Mouse (Mus musculus): ENCODE measurements around the gene Olfr1132.
"Not testable (repeated sequence)": the region's sequence is repeated elsewhere in the genome, so short reads cannot be mapped to it uniquely, and the experiment has no call there.

Olfr1132 gene

DNA sequence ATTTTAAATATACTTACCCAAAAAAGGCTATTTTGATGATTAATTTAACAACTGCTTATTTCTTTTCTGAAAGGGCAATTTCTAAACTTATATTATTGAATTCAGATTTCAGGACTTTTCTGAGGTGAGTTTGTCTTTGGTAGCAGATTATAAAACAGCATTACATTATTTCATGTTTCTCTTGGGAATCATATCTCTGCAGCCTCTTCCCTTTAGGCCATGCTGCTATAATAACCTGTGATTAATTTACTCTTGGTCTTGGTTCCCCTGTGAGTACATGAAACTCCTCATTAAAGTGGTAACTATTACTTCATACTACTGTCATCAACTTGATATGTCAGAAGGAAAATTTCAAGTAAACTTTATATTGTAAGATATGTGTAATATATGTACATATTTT is at the start of gene Olfr1132:
Olfr1132 (minus strand) TSS at position 101 of the 400 bp plus-strand sequence.
- DNase-seq (ENCODE audit: low read depth): no peak

DNA sequence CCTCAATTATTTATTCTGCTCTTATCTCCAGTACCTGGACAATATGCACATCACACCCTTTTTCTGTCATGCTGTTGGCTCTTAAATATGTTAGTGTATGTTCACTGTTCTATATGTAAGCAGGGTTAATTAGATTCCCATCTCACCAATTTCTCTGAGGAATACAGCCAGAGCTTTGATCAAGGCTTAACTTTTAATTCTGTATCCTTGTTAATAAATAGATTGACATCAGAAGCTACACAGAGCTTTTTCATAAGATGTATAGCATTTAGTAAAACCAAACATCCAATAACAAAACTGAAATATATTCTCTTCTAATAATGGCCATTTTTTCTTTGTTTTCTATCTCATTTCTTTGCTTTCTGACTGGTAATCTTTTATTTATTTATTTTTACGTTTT is 36.2 kb upstream of the Olfr1132 start, which contains the start of gene Olfr1135:
Olfr1135 (minus strand) TSS at position 101 of the 400 bp plus-strand sequence.
- no peak for DNase-seq (ENCODE audit: low read depth)

- DNase-seq (ENCODE audit: low read depth): no peak
Observed at GRCm38 (mm10) chr2:87658360-87658759, 21.0 kb upstream of the Olfr1132 start, which contains the start of gene Olfr1134. Gene Olfr1134, minus strand, starts transcription at chr2:87658460.

DNA sequence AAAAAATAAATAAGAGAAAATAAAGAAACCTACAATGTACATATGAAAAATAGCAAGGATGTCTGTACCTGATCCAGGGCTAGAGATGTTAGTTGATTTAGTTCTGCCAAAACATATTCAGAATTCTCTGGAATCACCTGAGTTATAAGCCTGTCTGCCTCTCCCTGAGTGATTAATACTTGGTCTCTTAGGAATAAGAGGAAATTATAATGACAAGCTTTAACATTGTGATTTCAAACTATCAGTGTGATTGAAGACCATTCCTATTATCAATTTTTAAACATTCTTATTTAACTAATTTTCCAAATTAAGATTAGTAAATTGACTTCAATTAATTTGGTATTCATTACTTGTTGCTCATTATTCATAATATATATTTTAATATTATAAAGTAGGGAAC is 9.9 kb upstream of the Olfr1132 start, which contains the start of gene Olfr1133:
Olfr1133 (minus strand) TSS at position 101 of the 400 bp plus-strand sequence.
- no peak for DNase-seq (ENCODE audit: low read depth)

GRCm38 (mm10) chr2:87642441-87642840 is 5.1 kb upstream of the Olfr1132 start:
- DNase-seq (ENCODE audit: low read depth): no peak

DNA sequence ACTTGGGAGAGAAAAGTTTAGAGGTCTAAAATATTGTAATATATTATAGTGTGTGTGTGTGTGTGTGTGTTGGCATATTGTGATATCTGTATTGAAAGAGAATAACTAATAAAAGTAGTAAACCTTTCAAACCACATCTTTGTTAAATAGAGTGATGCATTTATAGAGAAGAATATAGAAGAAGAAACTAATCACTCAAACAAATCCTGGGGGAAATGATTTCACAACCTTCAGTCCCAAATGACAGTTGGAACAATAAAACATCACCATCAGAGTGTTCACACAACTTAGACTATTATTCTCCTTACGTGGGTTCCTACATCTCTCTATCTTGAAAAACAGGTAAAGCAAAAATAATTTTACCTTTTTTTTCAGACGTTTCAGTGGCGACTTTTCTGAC is 10.5 kb downstream of the Olfr1132 start, which contains the start of gene Olfr1131:
Olfr1131 (plus strand) TSS at position 301 of the 400 bp plus-strand sequence.
- DNase-seq (ENCODE audit: low read depth): no peak

DNA sequence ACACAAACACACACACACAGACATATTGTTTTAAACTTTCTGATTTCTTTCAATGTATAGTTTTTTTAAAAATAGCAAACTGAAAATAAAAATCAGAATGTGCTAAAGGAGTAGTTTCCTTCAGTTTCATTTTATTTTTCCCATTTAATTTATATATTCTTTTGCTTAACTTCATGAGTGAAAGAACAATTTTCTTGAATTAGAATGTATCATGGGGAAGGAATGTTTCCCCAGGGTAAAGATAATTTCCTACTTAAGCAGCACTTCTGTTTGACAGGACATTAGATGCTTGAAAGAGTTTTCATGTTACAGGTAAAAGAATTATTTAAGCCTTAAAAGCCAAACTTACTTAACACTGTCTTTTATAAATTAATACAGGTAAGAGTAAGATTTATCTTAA is 31.4 kb downstream of the Olfr1132 start, which contains the start of gene Olfr1130:
Olfr1130 (plus strand) TSS at position 301 of the 400 bp plus-strand sequence.
- not testable (repeated sequence) for DNase-seq (ENCODE audit: low read depth)
